21 mouse cellular contexts compared by ENCODE assay signal in genomic region chr5:142713966-142714365, GRCm38 (mm10). TPM values are rescaled to one million over a fixed set of nuclear protein-coding genes. Genes with fewer than 3 reads are reported as not detected.
DNase-seq lines count a peak whose midpoint lies in the region; ATAC-seq lines count a peak whose summit lies in the region.
"Had no signal": no experiment of that assay in that cellular context is flagged by ENCODE, and none has a peak within 500 bp of the region (broad histone marks: within the 10 kb centered on the region; RNA-seq: fewer than 3 reads in every experiment).

No protein-coding gene starts in this region.

- DNase-seq in cerebellum, adult 11 months, result peak; percentile 60
- no peak for DNase-seq in cerebellum, postnatal 4 days (ENCODE audit: low spot score in 2 of 2)
- peak; percentile 53 for DNase-seq in 3134 (ENCODE audit: extremely low read depth, insufficient read length, low spot score)
- DNase-seq in adrenal gland, postnatal 10 days, result peak; percentile 44
- DNase-seq in cerebellum, adult 8-10 months, result peak; percentile 69
- DNase-seq in frontal cortex, postnatal 25 days (ENCODE audit: low spot score in 2 of 2), result no peak
- DNase-seq in heart, adult 8-10 months (ENCODE audit: low spot score), result no peak
- DNase-seq: gastrocnemius, postnatal 10 days; heart, postnatal 10 days; kidney, adult 9 months; layer of hippocampus, postnatal 36 days; lung, postnatal 4 days; thymus, adult 2 months; thymus, postnatal 4 days had no signal

- no peak for ATAC-seq in monocyte, adult 5-6 weeks (replicated peaks; ENCODE audit: insufficient number of reproducible peaks, low FRiP score, low TSS enrichment, poor library complexity, severe bottlenecking)
- ATAC-seq: forebrain, embryonic 13.5 days; hindbrain, postnatal 0 days; intestine, embryonic 16.5 days had no signal

RNA-seq across cellular contexts. Expression of gene Slc29a4, which starts 21.7 kb away (rescaled TPM):
- total RNA-seq in adrenal gland, postnatal 10 days (2021), result 10 to 100 TPM; 17.2 to 24.0 TPM
- 0.32 to 0.78 TPM (median 0.38 TPM) in 3 replicates for total RNA-seq in monocyte, adult 5-6 weeks (2017)
- under 1 TPM; 0.22 to 0.40 (median 0.27) TPM for total RNA-seq in heart, adult 8-10 months (2022)
- total RNA-seq: CH12.LX; granulocyte monocyte progenitor cell, adult 5-6 weeks; liver, adult 2 months had no signal

Comparison
In these comparisons a context has a peak if more than half of its experiments do, and no peak if none do; other contexts are left out.
1. DNase-seq: peak in cerebellum, adult 11 months (single experiment), 3134 (single experiment), adrenal gland, postnatal 10 days (single experiment) and cerebellum, adult 8-10 months (single experiment); none in cerebellum, postnatal 4 days (0 of 2), frontal cortex, postnatal 25 days (0 of 2) and heart, adult 8-10 months (single experiment).
2. RNA of gene Slc29a4, which starts 21.7 kb away (total RNA-seq): 17.2 to 24.0 TPM in adrenal gland, postnatal 10 days; 0.32 to 0.78 TPM in monocyte, adult 5-6 weeks and 0.22 to 0.40 TPM in heart, adult 8-10 months; every median in the first group is over 10 times any median in the second.